Mouse (Mus musculus) gastrocnemius, postnatal 14 days (tissue): ENCODE data around the gene Gata2. TPM values are rescaled to one million over a fixed set of nuclear protein-coding genes. Genes with fewer than 3 reads are reported as not detected.

Experiments
- DNase-seq: peaks from one replicate; pipeline ENCODE4 v3.0.0; 2021; ENCODE audit warnings: mixed read lengths
- intact Hi-C: fragments of 180-260 bp; cut with DNase I; formaldehyde crosslinking; loops from one replicate; pipeline ENCODE4 v1.15.1; 2025; ENCODE audit warnings: low total_unique reads
- total RNA-seq, 2 experiments: library from RNA; stranded (reverse); gene quantifications; 2 replicates each; pipeline ENCODE4 v1.2.3; 2021

Gene Gata2
- total RNA-seq, 2 experiments from 2014 or later, result 5.4 to 7.4 TPM

DNA sequence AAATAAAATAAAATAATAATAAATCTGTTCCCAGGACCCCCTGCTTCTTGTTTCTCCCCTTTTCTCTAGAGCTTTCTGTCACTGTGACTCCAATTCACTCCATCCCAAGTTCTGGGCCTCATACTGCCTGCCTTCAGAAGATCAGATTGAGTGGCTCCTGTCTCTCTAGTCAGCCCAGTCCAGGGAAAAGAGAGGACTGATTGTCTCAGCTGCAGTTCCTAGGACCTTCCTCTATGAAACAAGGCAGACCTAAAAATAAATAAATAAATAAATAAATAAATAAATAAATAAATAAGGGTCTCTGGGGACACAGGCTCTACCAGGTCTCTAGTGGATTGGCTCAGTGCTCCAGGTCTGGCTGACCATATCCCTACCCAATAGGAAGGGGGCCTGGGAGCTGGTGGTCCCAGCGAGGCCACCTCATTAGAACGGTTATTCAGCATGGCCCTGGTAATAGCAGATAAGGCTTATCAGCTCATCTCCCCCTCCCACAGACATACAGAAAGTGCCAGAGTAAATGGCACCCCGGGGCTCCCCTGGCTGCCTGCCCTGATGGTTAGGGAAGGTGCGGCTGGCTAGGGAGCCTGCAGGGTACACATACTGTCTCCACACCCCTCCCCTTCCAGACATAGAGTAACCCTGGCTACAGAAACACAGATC, 2.1 kb upstream of the Gata2 start:
- intact Hi-C loops, result loop anchor here (10.0 kb wide), 1 partner anchor 223 kb away; no protein-coding TSS in a partner anchor
- DNase-seq, result no peak

GRCm38 (mm10) chr6:88192756-88193155, 935 bp upstream of the Gata2 start:
- intact Hi-C loops, result loop anchor here (10.0 kb wide), 1 partner anchor 222 kb away; no protein-coding TSS in a partner anchor
- no peak for DNase-seq

- intact Hi-C loops, result loop anchor here (10.0 kb wide), 1 partner anchor 220 kb away; no protein-coding TSS in a partner anchor
- DNase-seq, result no peak
Observed at GRCm38 (mm10) chr6:88194053-88194977, 624 bp downstream of the Gata2 start.

GRCm38 (mm10) chr6:88194978-88195325, 1.3 kb downstream of the Gata2 start:
- intact Hi-C loops, result loop anchor here (10.0 kb wide), 1 partner anchor 220 kb away; no protein-coding TSS in a partner anchor
- DNase-seq, result no peak

GRCm38 (mm10) chr6:88196054-88196732, 2.5 kb downstream of the Gata2 start:
- intact Hi-C loops, result loop anchor here (10.0 kb wide), 1 partner anchor 219 kb away; no protein-coding TSS in a partner anchor
- no peak for DNase-seq

DNA sequence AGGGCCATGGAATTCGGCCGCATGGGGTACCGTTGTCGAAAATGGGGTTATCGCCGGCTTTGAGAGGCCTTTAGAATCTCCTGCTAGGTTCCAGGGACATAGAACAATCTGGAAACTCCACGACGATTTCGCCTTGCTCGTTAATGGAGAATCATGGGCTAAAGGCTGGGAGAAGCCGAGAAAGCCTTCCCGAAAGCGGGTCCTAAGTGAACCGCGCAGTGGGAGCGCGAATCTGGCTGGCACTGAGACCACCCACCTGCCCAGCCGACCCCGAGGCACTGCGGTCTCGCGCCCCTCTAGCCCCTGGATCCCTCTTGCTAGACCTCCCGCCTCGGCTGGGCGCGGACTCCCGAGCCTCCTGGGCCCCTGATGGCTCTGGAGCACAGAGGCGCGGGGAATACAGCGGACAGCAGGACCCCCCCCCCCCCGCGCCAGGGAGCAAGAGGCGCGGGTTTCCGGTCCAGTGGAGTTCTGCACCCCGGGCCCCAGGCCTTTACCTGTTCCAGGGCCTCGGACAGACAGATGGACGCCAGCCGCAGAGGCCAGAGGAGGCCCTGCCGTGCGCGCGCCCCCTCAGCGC, 3.1 kb downstream of the Gata2 start:
- DNase-seq, result no peak
- intact Hi-C loops, result loop anchor here (10.0 kb wide), 1 partner anchor 218 kb away; no protein-coding TSS in a partner anchor

GRCm38 (mm10) chr6:88197313-88198069, 3.8 kb downstream of the Gata2 start:
- no peak for DNase-seq
- intact Hi-C loops, result loop anchor here (10.0 kb wide), 1 partner anchor 217 kb away; no protein-coding TSS in a partner anchor

- DNase-seq, result peak; percentile 80
- intact Hi-C loops, result loop anchor here (10.0 kb wide), 1 partner anchor 216 kb away; no protein-coding TSS in a partner anchor
Observed at GRCm38 (mm10) chr6:88198070-88198940, 4.6 kb downstream of the Gata2 start.

- no peak for DNase-seq
- intact Hi-C loops, result loop anchor here (10.0 kb wide), 1 partner anchor 216 kb away; no protein-coding TSS in a partner anchor
Observed at GRCm38 (mm10) chr6:88199001-88199717, 5.5 kb downstream of the Gata2 start.

DNA sequence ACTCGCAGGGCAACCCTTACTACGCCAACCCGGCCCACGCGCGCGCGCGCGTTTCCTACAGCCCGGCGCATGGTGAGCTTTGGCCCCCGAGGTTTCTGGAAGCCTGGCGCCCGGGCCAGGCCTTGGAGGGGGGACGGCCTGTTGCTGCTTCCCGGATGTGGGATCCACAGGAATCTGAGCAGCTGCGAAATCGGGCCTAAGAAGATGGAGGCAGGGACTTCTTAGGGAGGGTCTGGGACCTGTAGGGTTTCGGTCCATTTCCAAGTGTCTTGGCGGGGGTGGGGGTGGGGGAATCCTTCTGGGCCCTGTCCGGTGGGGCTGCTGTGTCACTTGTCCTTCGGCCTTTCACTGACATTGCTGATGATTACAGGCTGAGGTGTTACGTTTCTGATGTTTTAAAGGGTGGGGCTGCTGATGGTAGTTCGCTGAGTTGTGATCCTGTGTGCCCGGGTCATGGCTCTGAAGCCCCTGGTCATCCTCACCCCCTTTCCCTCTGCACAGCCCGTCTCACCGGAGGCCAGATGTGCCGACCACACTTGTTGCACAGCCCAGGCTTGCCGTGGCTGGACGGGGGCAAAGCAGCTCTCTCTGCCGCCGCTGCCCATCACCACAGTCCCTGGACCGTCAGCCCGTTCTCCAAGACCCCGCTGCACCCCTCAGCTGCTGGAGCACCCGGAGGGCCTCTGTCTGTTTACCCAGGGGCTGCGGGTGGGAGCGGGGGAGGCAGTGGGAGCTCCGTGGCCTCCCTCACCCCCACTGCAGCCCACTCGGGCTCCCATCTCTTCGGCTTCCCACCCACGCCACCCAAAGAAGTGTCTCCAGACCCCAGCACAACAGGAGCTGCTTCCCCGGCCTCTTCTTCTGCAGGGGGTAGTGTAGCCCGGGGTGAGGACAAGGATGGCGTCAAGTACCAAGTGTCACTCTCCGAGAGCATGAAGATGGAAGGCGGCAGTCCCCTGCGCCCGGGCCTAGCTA, 6.3 kb downstream of the Gata2 start:
- DNase-seq, result no peak
- intact Hi-C loops, result loop anchor here (5.0 to 10.0 kb wide), 2 partner anchors 42 to 215 kb away; no protein-coding TSS in a partner anchor

DNA sequence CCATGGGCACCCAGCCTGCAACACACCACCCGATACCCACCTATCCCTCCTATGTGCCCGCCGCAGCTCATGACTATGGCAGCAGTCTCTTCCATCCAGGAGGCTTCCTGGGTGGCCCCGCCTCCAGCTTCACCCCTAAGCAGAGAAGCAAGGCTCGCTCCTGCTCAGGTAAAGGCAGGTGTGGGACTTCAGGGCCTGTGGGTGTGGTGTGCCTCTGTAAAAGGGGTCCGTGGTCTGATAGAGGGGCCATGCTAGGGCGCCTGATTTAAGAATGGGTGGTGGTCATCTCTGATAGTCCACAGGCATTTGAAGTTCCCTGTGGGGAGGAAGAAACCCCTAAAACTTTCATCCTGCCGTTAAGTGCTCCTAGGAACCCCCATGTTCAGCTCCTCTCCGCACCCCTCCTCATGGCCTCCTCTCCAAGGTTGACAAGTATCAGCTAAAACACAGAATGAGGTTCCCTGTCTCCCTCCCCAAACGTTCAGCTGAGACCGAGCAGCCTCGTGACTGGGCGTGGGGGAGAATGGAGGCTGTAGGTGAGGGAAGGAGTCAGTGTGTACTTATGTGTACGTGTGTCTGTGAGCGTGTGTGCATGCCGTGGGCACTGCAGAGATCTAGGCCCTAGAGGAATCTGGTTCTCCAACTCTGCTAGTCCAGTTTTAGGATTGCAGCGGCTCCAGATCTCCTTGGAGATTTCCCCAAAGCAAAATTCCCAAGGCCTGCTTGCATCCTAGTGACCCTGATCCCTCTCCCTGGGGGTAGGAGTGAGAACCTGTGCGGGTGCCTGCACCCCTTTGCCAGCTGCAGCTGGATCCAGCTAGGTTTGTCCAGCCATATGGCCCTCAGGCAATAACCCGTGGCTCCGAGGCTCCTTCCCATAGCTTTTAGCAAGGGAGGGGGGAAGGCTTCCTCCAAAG, 7.3 kb downstream of the Gata2 start:
- no peak for DNase-seq
- intact Hi-C loops, result loop anchor here (5.0 kb wide), 1 partner anchor 41 kb away; no protein-coding TSS in a partner anchor

DNA sequence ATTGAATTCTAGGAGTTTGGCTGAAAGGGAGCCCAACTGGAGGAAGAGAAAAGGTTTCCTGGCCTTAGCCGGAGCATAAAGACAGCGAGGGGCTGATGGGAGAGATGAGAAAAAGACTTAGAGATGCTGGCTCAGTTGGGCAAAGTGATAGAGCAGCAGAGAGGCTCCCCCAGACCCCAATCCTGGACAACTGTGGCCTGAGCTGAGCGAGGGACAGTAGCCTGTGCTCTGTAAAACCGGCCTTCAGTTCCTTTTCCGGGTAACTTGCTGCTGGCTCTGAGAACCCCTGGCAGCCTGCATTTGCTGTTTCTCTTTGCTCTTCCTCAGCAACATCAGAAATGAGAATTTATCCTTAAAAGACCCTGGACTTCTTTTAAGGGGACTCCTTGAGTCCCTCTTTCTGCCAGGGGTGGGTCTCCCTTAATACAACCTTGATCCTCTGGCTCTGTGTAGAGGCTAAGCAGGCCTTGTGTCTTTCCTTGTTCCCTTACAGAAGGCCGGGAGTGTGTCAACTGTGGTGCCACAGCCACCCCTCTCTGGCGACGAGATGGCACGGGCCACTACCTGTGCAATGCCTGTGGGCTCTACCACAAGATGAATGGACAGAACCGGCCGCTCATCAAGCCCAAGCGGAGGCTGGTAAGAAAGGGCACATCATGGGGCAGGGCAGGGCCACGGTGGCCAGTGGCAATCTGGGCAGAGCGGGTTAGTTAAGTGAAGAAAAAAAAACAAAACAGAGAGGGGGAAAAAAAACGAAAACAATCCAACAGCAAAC, 8.4 kb downstream of the Gata2 start:
- no peak for DNase-seq
- intact Hi-C loops, result loop anchor here (5.0 kb wide), 1 partner anchor 40 kb away; no protein-coding TSS in a partner anchor

- no peak for DNase-seq
- intact Hi-C loops, result loop anchor here (5.0 kb wide), 1 partner anchor 39 kb away; no protein-coding TSS in a partner anchor
Observed at GRCm38 (mm10) chr6:88202921-88203690, 9.4 kb downstream of the Gata2 start.
